Mouse (Mus musculus): Measurements from ENCODE around the gene Cyth1. TPM values are rescaled to one million over a fixed set of nuclear protein-coding genes. Genes with fewer than 3 reads are reported as not detected.

Cyth1 gene
- polyA plus RNA-seq, 1 experiment from 2014 or later, result 9.6 TPM

DNA sequence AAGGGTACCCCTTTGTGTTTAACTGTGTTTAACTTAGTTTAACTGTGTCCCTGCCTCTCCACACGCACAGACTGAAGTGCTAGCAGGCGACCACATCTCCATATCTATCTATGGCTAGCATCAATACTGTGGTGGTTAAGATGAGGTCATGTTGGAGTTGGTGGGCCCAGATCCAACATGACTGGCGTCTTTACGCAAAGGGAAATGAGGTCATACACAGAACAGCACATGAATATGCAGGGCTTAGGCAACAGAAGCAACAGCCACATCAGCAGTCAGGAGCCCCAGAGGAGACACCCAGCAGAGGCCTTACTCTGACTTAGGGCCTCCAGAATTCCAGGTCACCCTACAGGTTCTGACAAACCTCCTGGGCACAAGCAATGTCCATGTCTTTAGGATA is 95.4 kb downstream of the Cyth1 start:
- 64% methylated on average over 4 of the region's 4 CpGs for WGBS
- H3K27ac ChIP-seq (ENCODE audit: low read length), result no peak overlapping the region
- H3K27me3 ChIP-seq (replicated peaks; ENCODE audit: control insufficient read depth, insufficient read depth, low read length), result no peaks in the 10 kb centered on the region
- ATAC-seq, result no peak
- H3K9ac ChIP-seq (ENCODE audit: low read depth, low read length), result no peak overlapping the region
- H3K9me3 ChIP-seq (ENCODE audit: control insufficient read depth, low read length), result 0 out of 2 replicates have a peak, but pooled peaks cover 9% of the 10 kb centered on the region
- H3K4me1 ChIP-seq (ENCODE audit: control insufficient read depth, insufficient read depth, low read length), result peaks cover 18% of the 10 kb centered on the region
- H3K36me3 ChIP-seq (ENCODE audit: control insufficient read depth, insufficient read depth, low read length), result no peaks in the 10 kb centered on the region
- H3K4me2 ChIP-seq (ENCODE audit: low read depth, low read length), result no peak overlapping the region
- no peak overlapping the region for H3K4me3 ChIP-seq (ENCODE audit: low read length)

DNA sequence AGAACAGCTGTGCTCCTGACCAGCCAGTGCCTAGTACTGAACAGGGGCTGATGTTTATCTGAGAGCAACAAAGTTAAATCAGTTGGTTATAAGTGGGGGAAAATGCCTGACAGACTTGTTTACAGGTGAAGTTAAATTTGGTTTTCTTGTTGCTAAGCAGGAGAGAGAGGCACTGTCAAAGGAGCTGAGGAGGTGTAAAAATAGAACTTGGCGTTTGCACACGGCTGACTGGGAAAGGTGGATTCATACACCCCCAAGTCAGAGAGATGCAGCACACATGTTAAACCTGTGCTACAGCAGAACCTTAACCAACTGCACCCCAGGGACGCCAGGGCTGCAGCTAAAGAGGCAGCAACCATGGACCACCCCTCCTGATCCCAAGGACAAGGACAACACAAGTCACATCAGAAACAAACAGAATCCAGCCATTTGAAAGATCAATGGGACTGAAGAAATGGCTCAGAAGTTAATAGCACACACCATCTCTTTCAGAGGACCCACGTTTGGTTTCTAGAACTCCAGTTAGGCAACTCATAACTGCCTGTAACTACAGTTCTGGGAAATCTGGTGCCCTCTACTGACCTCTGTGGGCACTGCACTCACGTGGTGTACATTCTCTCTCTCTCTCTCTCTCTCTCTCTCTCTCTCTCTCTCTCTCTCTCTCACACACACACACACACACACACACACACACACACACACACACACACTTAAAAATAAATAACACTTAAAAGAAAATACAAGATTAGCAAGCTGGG is 96.8 kb downstream of the Cyth1 start:
- Histone ChIP-seq H3K4me1 (ENCODE audit: control insufficient read depth, insufficient read depth, low read length) (peaks cover 18% of the 10 kb centered on the region), H3K27me3 (replicated peaks; ENCODE audit: control insufficient read depth, insufficient read depth, low read length) (no peaks in the 10 kb centered on the region), H3K9ac (ENCODE audit: low read depth, low read length) (no peak overlapping the region), H3K36me3 (ENCODE audit: control insufficient read depth, insufficient read depth, low read length) (no peaks in the 10 kb centered on the region), H3K9me3 (ENCODE audit: control insufficient read depth, low read length) (0 out of 2 replicates have a peak, but pooled peaks cover 9% of the 10 kb centered on the region), H3K27ac (ENCODE audit: low read length) (no peak overlapping the region), H3K4me2 (ENCODE audit: low read depth, low read length) (no peak overlapping the region), H3K4me3 (ENCODE audit: low read length) (no peak overlapping the region)
- no peak for ATAC-seq
- WGBS, result 79% methylated on average over 5 of the region's 5 CpGs

DNA sequence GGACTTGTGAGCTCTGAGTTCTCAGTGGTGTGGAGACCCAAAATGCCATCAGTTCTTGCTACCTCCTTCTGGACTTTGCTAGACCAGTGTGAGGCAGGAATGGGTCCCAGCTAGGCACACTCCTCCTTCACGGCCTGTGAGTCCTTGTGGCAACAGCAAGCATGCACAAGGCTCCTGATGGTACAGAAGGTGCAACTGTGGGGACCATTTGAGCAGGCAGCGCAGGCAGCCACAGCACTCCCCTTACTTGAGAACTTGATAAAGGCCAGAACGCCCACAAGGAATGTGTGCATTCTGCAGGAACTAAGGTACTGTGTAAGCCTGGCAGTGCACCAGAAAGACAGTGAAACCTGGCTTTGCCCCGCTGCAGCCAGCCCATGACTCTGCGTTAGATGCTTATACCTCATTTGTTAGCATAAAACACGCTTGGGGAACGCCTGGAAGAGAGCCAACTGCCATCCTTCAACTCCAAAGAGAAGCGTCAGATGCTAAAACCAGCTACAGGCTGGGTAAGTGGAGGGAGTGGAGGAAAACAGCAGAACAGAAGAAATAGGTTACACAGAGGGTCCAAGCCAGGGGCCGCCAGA is 98.2 kb downstream of the Cyth1 start:
- Histone ChIP-seq H3K9ac (ENCODE audit: low read depth, low read length) (no peak overlapping the region), H3K4me3 (ENCODE audit: low read length) (no peak overlapping the region), H3K9me3 (ENCODE audit: control insufficient read depth, low read length) (0 out of 2 replicates have a peak, but pooled peaks cover 9% of the 10 kb centered on the region), H3K27ac (ENCODE audit: low read length) (peak overlapping the region; percentile 49), H3K4me1 (ENCODE audit: control insufficient read depth, insufficient read depth, low read length) (peaks cover 25% of the 10 kb centered on the region), H3K27me3 (replicated peaks; ENCODE audit: control insufficient read depth, insufficient read depth, low read length) (no peaks in the 10 kb centered on the region), H3K36me3 (ENCODE audit: control insufficient read depth, insufficient read depth, low read length) (no peaks in the 10 kb centered on the region), H3K4me2 (ENCODE audit: low read depth, low read length) (no peak overlapping the region)
- ATAC-seq, result 0 out of 2 replicates have a peak, but pooled peaks have one; percentile 34
- 40% methylated on average over 9 of the region's 9 CpGs for WGBS

DNA sequence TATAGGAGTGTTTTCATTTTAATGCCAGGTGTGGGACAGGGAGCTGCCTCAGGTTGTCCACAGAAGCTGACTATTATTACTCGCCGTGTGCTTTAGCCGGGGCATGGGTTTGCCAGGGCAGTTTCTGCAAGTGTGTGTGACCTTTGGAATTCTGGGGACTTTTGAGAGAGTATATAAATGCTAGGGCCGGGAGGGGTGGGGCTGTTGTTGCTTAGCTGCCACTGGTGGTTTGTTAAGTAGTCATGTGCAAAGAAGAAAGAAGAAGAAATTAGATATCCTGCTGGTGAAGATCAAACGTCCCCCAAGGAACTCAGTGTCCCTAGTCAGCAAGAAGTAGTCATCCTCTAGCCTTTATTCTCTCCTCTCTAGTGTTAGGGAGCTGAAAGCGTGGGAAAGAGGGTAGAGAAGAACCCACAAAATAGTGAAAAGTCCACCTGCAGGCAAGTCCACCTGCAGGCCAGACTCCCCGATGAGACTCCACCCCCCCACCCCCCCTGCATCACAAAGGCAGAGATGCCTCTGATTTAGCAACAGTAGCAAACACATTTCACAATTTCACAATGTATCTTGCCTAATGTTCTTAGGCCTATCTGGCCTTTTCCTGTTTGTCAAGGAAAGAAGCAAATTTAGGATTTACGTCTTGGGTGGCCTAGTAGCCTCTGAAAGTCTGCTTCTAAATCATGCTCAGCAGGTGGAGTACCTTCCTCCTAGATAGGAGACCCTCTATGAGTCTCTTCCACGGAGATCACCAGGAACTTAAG is 100.3 kb downstream of the Cyth1 start:
- Histone ChIP-seq H3K4me1 (ENCODE audit: control insufficient read depth, insufficient read depth, low read length) (peaks cover 28% of the 10 kb centered on the region), H3K27me3 (replicated peaks; ENCODE audit: control insufficient read depth, insufficient read depth, low read length) (no peaks in the 10 kb centered on the region), H3K4me3 (ENCODE audit: low read length) (no peak overlapping the region), H3K9ac (ENCODE audit: low read depth, low read length) (no peak overlapping the region), H3K27ac (ENCODE audit: low read length) (peak overlapping the region; percentile 57), H3K9me3 (ENCODE audit: control insufficient read depth, low read length) (0 out of 2 replicates have a peak, but pooled peaks cover 9% of the 10 kb centered on the region), H3K4me2 (ENCODE audit: low read depth, low read length) (no peak overlapping the region; the same call in 1 of the 2 replicates), H3K36me3 (ENCODE audit: control insufficient read depth, insufficient read depth, low read length) (no peaks in the 10 kb centered on the region)
- WGBS, result 56% methylated on average over 9 of the region's 9 CpGs
- ATAC-seq, result peak; percentile 71

DNA sequence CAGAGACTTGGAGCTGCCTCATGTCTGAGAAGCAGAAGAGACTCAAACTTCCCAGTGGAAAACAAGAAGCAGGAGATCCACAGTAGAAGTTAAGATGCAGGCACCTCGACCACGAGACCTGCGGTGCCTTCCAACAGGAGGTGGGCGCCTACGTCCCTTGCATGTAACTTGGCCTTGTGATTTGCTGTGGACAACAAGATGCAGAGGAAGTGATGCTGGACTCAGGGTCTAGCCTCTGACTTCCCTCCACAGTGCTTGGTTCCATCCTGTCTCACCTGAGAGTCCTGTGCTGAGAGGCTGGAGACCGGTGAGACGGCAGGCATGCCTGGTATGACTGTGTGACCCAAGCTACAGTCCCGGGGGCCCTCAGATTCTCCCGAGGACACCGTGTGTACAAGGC is 101.9 kb downstream of the Cyth1 start:
- Histone ChIP-seq H3K36me3 (ENCODE audit: control insufficient read depth, insufficient read depth, low read length) (no peaks in the 10 kb centered on the region), H3K27ac (ENCODE audit: low read length) (peak overlapping the region; percentile 75; the same call in 1 of the 2 replicates), H3K9me3 (ENCODE audit: control insufficient read depth, low read length) (0 out of 2 replicates have a peak, but pooled peaks cover 5% of the 10 kb centered on the region), H3K4me2 (ENCODE audit: low read depth, low read length) (no peak overlapping the region), H3K4me3 (ENCODE audit: low read length) (no peak overlapping the region), H3K27me3 (replicated peaks; ENCODE audit: control insufficient read depth, insufficient read depth, low read length) (no peaks in the 10 kb centered on the region), H3K9ac (ENCODE audit: low read depth, low read length) (no peak overlapping the region), H3K4me1 (ENCODE audit: control insufficient read depth, insufficient read depth, low read length) (peaks cover 28% of the 10 kb centered on the region)
- 94% methylated on average over 10 of the region's 10 CpGs for WGBS
- no peak for ATAC-seq

DNA sequence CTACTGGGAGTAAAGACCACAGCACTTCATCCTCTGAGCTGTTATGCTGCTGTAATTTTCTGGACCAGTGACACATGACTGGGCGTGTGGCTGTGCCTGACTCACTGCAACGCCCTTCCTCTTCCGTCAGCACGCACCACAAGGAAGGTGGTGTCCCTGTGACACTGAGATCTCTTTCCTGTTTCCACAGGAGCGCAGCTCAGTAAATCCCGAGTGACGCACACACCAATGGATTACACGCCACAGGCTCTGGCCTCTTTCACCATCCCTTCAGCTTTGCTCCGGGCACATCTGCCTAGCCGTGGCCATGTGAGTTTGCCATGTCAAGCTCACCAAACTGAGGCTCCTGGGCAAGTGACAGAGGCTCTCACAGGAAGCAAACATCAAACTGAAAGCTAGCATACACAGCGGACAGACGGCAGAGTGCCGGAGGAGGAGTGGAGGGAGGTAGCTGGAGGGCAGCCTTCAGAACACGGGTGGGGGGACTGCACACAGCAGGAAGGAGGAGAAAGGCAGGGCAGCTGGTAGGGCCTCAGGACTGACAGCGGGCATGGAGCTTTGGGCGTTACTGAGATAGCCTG is 102.5 kb downstream of the Cyth1 start:
- peak; percentile 61 for ATAC-seq
- Histone ChIP-seq H3K36me3 (ENCODE audit: control insufficient read depth, insufficient read depth, low read length) (no peaks in the 10 kb centered on the region), H3K9ac (ENCODE audit: low read depth, low read length) (peak overlapping the region; percentile 45), H3K4me1 (ENCODE audit: control insufficient read depth, insufficient read depth, low read length) (peaks cover 28% of the 10 kb centered on the region), H3K4me2 (ENCODE audit: low read depth, low read length) (peak overlapping the region; percentile 28; the same call in 1 of the 2 replicates), H3K27ac (ENCODE audit: low read length) (peak overlapping the region; percentile 75), H3K9me3 (ENCODE audit: control insufficient read depth, low read length) (no peaks in the 10 kb centered on the region), H3K4me3 (ENCODE audit: low read length) (peak overlapping the region; percentile 15), H3K27me3 (replicated peaks; ENCODE audit: control insufficient read depth, insufficient read depth, low read length) (no peaks in the 10 kb centered on the region)
- 63% methylated on average over 16 of the region's 16 CpGs for WGBS

DNA sequence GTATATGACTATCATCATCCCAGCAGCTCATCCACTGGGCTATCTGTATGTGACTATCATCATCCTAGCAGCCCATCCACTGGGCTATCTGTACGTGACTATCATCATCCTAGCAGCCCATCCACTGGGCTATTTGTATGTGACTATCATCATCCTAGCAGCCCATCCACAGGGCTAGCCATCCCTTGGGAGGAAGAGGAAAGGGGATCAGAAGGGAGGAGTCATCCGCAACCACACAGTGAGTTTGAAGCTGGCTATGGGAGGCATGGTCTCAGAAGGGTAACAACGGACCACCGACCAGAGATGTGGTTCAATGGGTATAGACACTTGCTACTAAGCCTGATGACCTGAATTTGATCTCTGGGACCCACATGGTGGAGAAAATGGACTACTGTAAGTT is 103.3 kb downstream of the Cyth1 start:
- Histone ChIP-seq H3K4me1 (ENCODE audit: control insufficient read depth, insufficient read depth, low read length) (peaks cover 23% of the 10 kb centered on the region), H3K4me3 (ENCODE audit: low read length) (no peak overlapping the region), H3K9ac (ENCODE audit: low read depth, low read length) (no peak overlapping the region), H3K27me3 (replicated peaks; ENCODE audit: control insufficient read depth, insufficient read depth, low read length) (no peaks in the 10 kb centered on the region), H3K36me3 (ENCODE audit: control insufficient read depth, insufficient read depth, low read length) (no peaks in the 10 kb centered on the region), H3K27ac (ENCODE audit: low read length) (no peak overlapping the region), H3K9me3 (ENCODE audit: control insufficient read depth, low read length) (no peaks in the 10 kb centered on the region), H3K4me2 (ENCODE audit: low read depth, low read length) (no peak overlapping the region)
- ATAC-seq, result no peak
- WGBS, result 94% methylated on average over 4 of the region's 4 CpGs

DNA sequence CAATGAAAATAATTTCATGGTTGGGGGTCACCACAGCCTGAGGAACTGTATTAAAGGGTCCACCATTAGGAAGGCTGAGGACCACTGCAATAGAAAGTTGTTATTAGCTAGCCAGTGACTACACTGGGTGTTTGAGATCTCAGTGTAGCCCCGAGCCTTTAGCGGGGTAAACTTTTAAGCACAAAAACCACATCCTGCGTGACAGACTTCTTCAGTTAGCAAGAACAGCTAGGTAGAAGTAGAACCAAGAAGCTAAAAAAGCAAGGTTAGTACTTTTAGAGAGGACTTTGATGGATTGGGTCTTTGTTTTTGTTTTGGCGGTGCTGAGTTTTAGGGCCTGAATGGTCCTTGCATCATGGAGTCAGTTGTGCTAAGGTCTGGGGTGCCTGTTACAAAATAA is 104.7 kb downstream of the Cyth1 start:
- Histone ChIP-seq H3K4me2 (ENCODE audit: low read depth, low read length) (no peak overlapping the region), H3K4me3 (ENCODE audit: low read length) (no peak overlapping the region), H3K27me3 (replicated peaks; ENCODE audit: control insufficient read depth, insufficient read depth, low read length) (no peaks in the 10 kb centered on the region), H3K4me1 (ENCODE audit: control insufficient read depth, insufficient read depth, low read length) (peaks cover 18% of the 10 kb centered on the region; the same call in 1 of the 2 replicates), H3K36me3 (ENCODE audit: control insufficient read depth, insufficient read depth, low read length) (no peaks in the 10 kb centered on the region), H3K9me3 (ENCODE audit: control insufficient read depth, low read length) (no peaks in the 10 kb centered on the region; the same call in 1 of the 2 replicates), H3K27ac (ENCODE audit: low read length) (no peak overlapping the region), H3K9ac (ENCODE audit: low read depth, low read length) (no peak overlapping the region)
- ATAC-seq, result no peak
- WGBS, result 86% methylated on average over 4 of the region's 4 CpGs

Measured in intestine, embryonic 16.5 days (tissue).